Mouse (Mus musculus) cerebellum, adult 11-12 months (tissue): Measurements from ENCODE around the gene Cntn5.

Experiments used
- DNase-seq: peaks from one replicate; pipeline ENCODE4 v3.0.0; 2022

Gene Cntn5

GRCm38 (mm10) chr9:9673277-9674049, 1231.1 kb downstream of the Cntn5 start:
- DNase-seq: no peak

- no peak for DNase-seq
Measured at GRCm38 (mm10) chr9:9653463-9653862, 1251.1 kb downstream of the Cntn5 start.

- DNase-seq: no peak
Measured at GRCm38 (mm10) chr9:9647361-9647760, 1257.2 kb downstream of the Cntn5 start.

GRCm38 (mm10) chr9:9646276-9646675, 1258.3 kb downstream of the Cntn5 start:
- no peak for DNase-seq
